Comparison of ENCODE assay signal across 12 mouse cellular contexts in the genomic region with DNA sequence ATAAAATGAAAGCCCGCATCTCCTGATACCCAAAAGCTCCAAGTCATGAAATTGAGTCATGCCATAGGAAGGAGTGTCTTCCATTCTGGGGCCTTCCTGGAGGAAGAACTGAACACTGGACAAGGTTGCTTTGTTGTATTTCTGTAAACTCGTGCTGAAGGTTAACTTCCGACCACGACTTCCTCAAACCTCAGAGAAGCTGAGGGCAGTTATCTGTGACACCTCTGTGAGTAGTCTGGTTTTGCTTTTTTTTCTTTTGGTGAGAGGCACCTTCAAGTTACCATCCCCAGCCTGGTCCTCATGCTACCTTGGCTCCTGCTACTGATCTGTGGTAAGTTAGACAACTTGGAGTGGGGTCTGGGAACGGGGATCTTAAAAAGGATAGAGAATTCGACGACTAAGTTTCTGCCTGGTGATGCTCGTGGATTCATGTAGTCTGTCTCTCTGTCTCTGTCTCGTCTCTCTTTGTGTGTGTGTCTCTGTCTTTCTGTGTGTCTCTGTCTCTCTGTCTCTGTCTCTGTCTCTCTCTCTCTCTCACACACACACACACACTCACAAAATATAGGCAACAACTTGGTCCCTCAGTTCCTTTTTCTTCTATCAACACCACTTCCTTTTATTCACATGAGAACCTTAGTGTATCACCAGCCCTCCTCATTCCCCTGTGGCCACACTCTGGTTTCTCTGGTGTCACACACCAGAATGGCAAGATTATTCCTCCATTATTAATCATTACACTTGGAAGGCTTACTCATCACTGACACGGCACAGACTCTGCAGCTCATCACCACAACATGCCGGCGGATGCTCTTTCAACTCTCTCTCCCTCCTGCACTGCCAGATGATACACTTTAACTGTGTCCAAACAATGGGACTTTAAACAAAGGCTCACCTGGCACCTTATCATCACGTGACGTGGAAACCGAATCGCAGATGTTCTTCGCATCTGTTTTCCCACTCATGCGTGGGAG. TPM values are rescaled to one million over a fixed set of nuclear protein-coding genes. Genes with fewer than 3 reads are reported as not detected.
DNase-seq lines count a peak whose midpoint lies in the region; ATAC-seq lines count a peak whose summit lies in the region.
"Had no signal": no experiment of that assay in that cellular context is flagged by ENCODE, and none has a peak within 500 bp of the region (broad histone marks: within the 10 kb centered on the region; RNA-seq: fewer than 3 reads in every experiment).

A gene (plus strand): TSS at position 193 of the 971 bp plus-strand sequence.

- no peaks in the 10 kb centered on the region for H3K4me1 ChIP-seq in intestine, embryonic 15.5 days (replicated peaks)
- no peaks in the 10 kb centered on the region for H3K4me1 ChIP-seq in hindbrain, embryonic 12.5 days

- no peaks in the 10 kb centered on the region for H3K36me3 ChIP-seq in intestine, embryonic 15.5 days
- H3K36me3 ChIP-seq in splenic B cell, adult 2 months (ENCODE audit: control insufficient read depth, insufficient read depth, low read length, poor library complexity, severe bottlenecking), result 0 out of 2 replicates have a peak, but pooled peaks cover 1% of the 10 kb centered on the region
- no peaks in the 10 kb centered on the region for H3K36me3 ChIP-seq in hindbrain, embryonic 12.5 days

- H3K4me2 ChIP-seq in intestine, embryonic 15.5 days (replicated peaks), result peak within 1 kb of the TSS; percentile 7; the same call in 1 of the 2 replicates
- H3K4me2 ChIP-seq in hindbrain, embryonic 12.5 days (replicated peaks), result no peak within 1 kb of the TSS

- H3K9me3 ChIP-seq in intestine, embryonic 15.5 days, result no peaks in the 10 kb centered on the region
- no peaks in the 10 kb centered on the region for H3K9me3 ChIP-seq in hindbrain, embryonic 12.5 days (replicated peaks)

- H3K27ac ChIP-seq in intestine, embryonic 15.5 days, result no peak within 1 kb of the TSS
- no peak within 1 kb of the TSS for H3K27ac ChIP-seq in hindbrain, embryonic 12.5 days

- H3K9ac ChIP-seq in intestine, embryonic 15.5 days, result no peak within 1 kb of the TSS
- H3K9ac ChIP-seq in hindbrain, embryonic 12.5 days, result no peak within 1 kb of the TSS

- H3K27me3 ChIP-seq in intestine, embryonic 15.5 days (replicated peaks), result no peaks in the 10 kb centered on the region
- H3K27me3 ChIP-seq in splenic B cell, adult 2 months (ENCODE audit: control insufficient read depth, insufficient read depth, low read length, poor library complexity, severe bottlenecking), result no peaks in the 10 kb centered on the region
- no peaks in the 10 kb centered on the region for H3K27me3 ChIP-seq in hindbrain, embryonic 12.5 days

- H3K4me3 ChIP-seq in intestine, embryonic 15.5 days (replicated peaks), result no peak within 1 kb of the TSS
- no peak within 1 kb of the TSS for H3K4me3 ChIP-seq in hindbrain, embryonic 12.5 days

- ATAC-seq in intestine, embryonic 15.5 days, result 0 out of 2 replicates have a peak, but pooled peaks have one; percentile 28
- no peak for ATAC-seq in hindbrain, embryonic 12.5 days (ENCODE audit: low FRiP score)

- peak; percentile 35 for DNase-seq in lung, postnatal 25 days (ENCODE audit: low spot score)
- DNase-seq in lung, postnatal 14 days, result no peak
- peak; percentile 51 for DNase-seq in R1 (ENCODE audit: low read depth, low spot score)
- peak; percentile 86 for DNase-seq in splenic B cell, adult 2 months (ENCODE audit: low read depth, low spot score)
- no peak for DNase-seq in frontal cortex, adult 2 months (ENCODE audit: extremely low spot score in 1 of 2, low spot score in 1 of 2)
- DNase-seq in right cerebral cortex, postnatal 25 days, result no peak
- DNase-seq: cerebellum, adult 9-11 months; gastrocnemius, postnatal 36 days; kidney, adult 18-20 months; thymus, postnatal 25 days had no signal

- 65% methylated on average over 18 of the region's 18 CpGs for WGBS in intestine, embryonic 15.5 days
- 86% methylated on average over 18 of the region's 18 CpGs for WGBS in hindbrain, embryonic 12.5 days

RNA-seq across cellular contexts. Expression of the gene that starts here (rescaled TPM):
- 0.20 and 0.27 TPM in 2 replicates for polyA plus RNA-seq in intestine, embryonic 15.5 days (2015; fragmentation: Nextera tagmentation; extraction: Ambion mirVana)
- polyA plus RNA-seq in frontal cortex, adult 2 months (2012; rRNA removed), result 0.50 and 0.56 TPM in 2 replicates
- 0.15 TPM in 1 of 2 replicates, not detected in the other for polyA plus RNA-seq in hindbrain, embryonic 12.5 days (2016; fragmentation: Nextera tagmentation; extraction: Ambion mirVana)

Comparison
In these comparisons a context has a peak if more than half of its experiments do, and no peak if none do; other contexts are left out.
1. DNase-seq: peak in lung, postnatal 25 days (single experiment), R1 (single experiment) and splenic B cell, adult 2 months (single experiment); none in lung, postnatal 14 days (single experiment), frontal cortex, adult 2 months (0 of 2) and right cerebral cortex, postnatal 25 days (single experiment).
2. Peak in ATAC-seq and H3K4me2 ChIP-seq in intestine, embryonic 15.5 days; RNA of the gene not detected or under 1 TPM.